Mouse (Mus musculus) heart, embryonic 10.5 days (tissue): ENCODE results near the gene Epdr1. TPM values are rescaled to one million over a fixed set of nuclear protein-coding genes. Genes with fewer than 3 reads are reported as not detected.

ENCODE experiments used
- DNase-seq: peaks from one replicate; pipeline ENCODE4 v3.0.0-alpha.2; 2017; ENCODE audit warnings: low spot score
- H3K27ac ChIP-seq: fragments of 300-500 bp; sonication (generic); 2 replicates; pipeline ENCODE4 v1.5.1; 2016; ENCODE audit warnings: mild to moderate bottlenecking
- H3K27me3 ChIP-seq: fragments of 300-500 bp; sonication (generic); 2 replicates; pipeline ENCODE4 v1.6.1; 2016; ENCODE audit warnings: mild to moderate bottlenecking; ENCODE audit not compliant: poor library complexity, insufficient read depth, severe bottlenecking
- H3K36me3 ChIP-seq: fragments of 300-500 bp; sonication (generic); 2 replicates; pipeline ENCODE4 v1.6.1; 2016; ENCODE audit warnings: mild to moderate bottlenecking, moderate library complexity
- H3K4me1 ChIP-seq: fragments of 300-500 bp; sonication (generic); 2 replicates; pipeline ENCODE4 v1.6.1; 2016; ENCODE audit warnings: mild to moderate bottlenecking
- H3K4me3 ChIP-seq: fragments of 300-500 bp; sonication (generic); 2 replicates; pipeline ENCODE4 v1.5.1; 2016; ENCODE audit warnings: mild to moderate bottlenecking, moderate library complexity
- H3K9me3 ChIP-seq: fragments of 300-500 bp; sonication (generic); 2 replicates; pipeline ENCODE4 v1.6.1; 2016; ENCODE audit warnings: mild to moderate bottlenecking, moderate library complexity
- WGBS: fragments of 180-500 bp; shearing (Covaris S2); methylation state at CpG from one replicate; pipeline ENCODE4 v1.1.7; 2016; 5-methylcytosine and 5-hydroxymethylcytosine counted together
- polyA plus RNA-seq: library from polyadenylated mRNA; unstranded; fragments of >200 nt; fragmentation: Nextera tagmentation; extraction: Ambion mirVana; gene quantifications from 2 replicates; pipeline ENCODE4 v1.2.1, GENCODE M21; 2016

Epdr1 gene
- polyA plus RNA-seq, 1 experiment from 2014 or later, result 21.0 TPM

GRCm38 (mm10) chr13:19623228-19623905 lies 3.6 kb upstream of the Epdr1 start:
- peaks cover 33% of the 10 kb centered on the region for H3K27me3 ChIP-seq
- peaks cover 14% of the 10 kb centered on the region for H3K4me1 ChIP-seq
- no peaks in the 10 kb centered on the region for H3K36me3 ChIP-seq
- WGBS, result 20% methylated on average over 30 of the region's 30 CpGs
- H3K9me3 ChIP-seq, result no peaks in the 10 kb centered on the region
- peak overlapping the region; percentile 67 for H3K4me3 ChIP-seq
- peak overlapping the region; percentile 62 for H3K27ac ChIP-seq
- no peak for DNase-seq

GRCm38 (mm10) chr13:19622573-19623227 lies 3.0 kb upstream of the Epdr1 start, which contains the start of gene Sfrp4:
Sfrp4 (plus strand) TSS chr13:19623104.
- Histone ChIP-seq H3K27ac (peak within 1 kb of the TSS; percentile 62), H3K4me1 (peaks cover 14% of the 10 kb centered on the region), H3K27me3 (peaks cover 33% of the 10 kb centered on the region), H3K9me3 (no peaks in the 10 kb centered on the region), H3K36me3 (no peaks in the 10 kb centered on the region), H3K4me3 (peak within 1 kb of the TSS; percentile 67)
- peak; percentile 76 for DNase-seq
- WGBS, result 4% methylated on average over 25 of the region's 25 CpGs

- DNase-seq, result no peak
- H3K27ac ChIP-seq, result peak overlapping the region; percentile 94
- peaks cover 18% of the 10 kb centered on the region for H3K27me3 ChIP-seq
- WGBS, result 6% methylated on average over 5 of the region's 5 CpGs
- peak overlapping the region; percentile 89 for H3K4me3 ChIP-seq
- H3K36me3 ChIP-seq, result no peaks in the 10 kb centered on the region
- H3K9me3 ChIP-seq, result no peaks in the 10 kb centered on the region
- H3K4me1 ChIP-seq, result peaks cover 14% of the 10 kb centered on the region
Measured at GRCm38 (mm10) chr13:19618841-19619215, 899 bp downstream of the Epdr1 start.

GRCm38 (mm10) chr13:19618081-19618480 lies 1.6 kb downstream of the Epdr1 start:
- no peaks in the 10 kb centered on the region for H3K9me3 ChIP-seq
- no peaks in the 10 kb centered on the region for H3K36me3 ChIP-seq
- no peak overlapping the region for H3K4me3 ChIP-seq
- DNase-seq, result no peak
- 85% methylated on average over 4 of the region's 4 CpGs for WGBS
- H3K27me3 ChIP-seq, result peaks cover 11% of the 10 kb centered on the region; the same call in 1 of the 2 replicates
- H3K27ac ChIP-seq, result no peak overlapping the region
- peaks cover 8% of the 10 kb centered on the region for H3K4me1 ChIP-seq

- Histone ChIP-seq H3K9me3 (no peaks in the 10 kb centered on the region), H3K27ac (no peak overlapping the region), H3K27me3 (no peaks in the 10 kb centered on the region), H3K4me1 (peaks cover 7% of the 10 kb centered on the region; the same call in 1 of the 2 replicates), H3K4me3 (no peak overlapping the region), H3K36me3 (no peaks in the 10 kb centered on the region)
- WGBS, result 87% methylated on average over 1 of the region's 1 CpGs
- DNase-seq, result no peak
Measured at GRCm38 (mm10) chr13:19614311-19614710, 5.4 kb downstream of the Epdr1 start.

- H3K9me3 ChIP-seq, result no peaks in the 10 kb centered on the region
- DNase-seq, result no peak
- H3K27me3 ChIP-seq, result no peaks in the 10 kb centered on the region
- no peak overlapping the region for H3K27ac ChIP-seq
- no peaks in the 10 kb centered on the region for H3K4me1 ChIP-seq
- H3K4me3 ChIP-seq, result no peak overlapping the region
- no peaks in the 10 kb centered on the region for H3K36me3 ChIP-seq
- WGBS, result 93% methylated on average over 1 of the region's 1 CpGs
Measured at GRCm38 (mm10) chr13:19613426-19613825, 6.3 kb downstream of the Epdr1 start.

GRCm38 (mm10) chr13:19612963-19613362 lies 6.8 kb downstream of the Epdr1 start:
- Histone ChIP-seq H3K27me3 (no peaks in the 10 kb centered on the region), H3K27ac (no peak overlapping the region), H3K9me3 (no peaks in the 10 kb centered on the region), H3K4me3 (no peak overlapping the region), H3K4me1 (no peaks in the 10 kb centered on the region), H3K36me3 (no peaks in the 10 kb centered on the region)
- 90% methylated on average over 3 of the region's 3 CpGs for WGBS
- DNase-seq, result no peak

GRCm38 (mm10) chr13:19612348-19612747 lies 7.4 kb downstream of the Epdr1 start:
- H3K27me3 ChIP-seq, result no peaks in the 10 kb centered on the region
- 73% methylated on average over 1 of the region's 1 CpGs for WGBS

GRCm38 (mm10) chr13:19608120-19608519 lies 11.6 kb downstream of the Epdr1 start:
- Histone ChIP-seq H3K4me3 (no peak overlapping the region), H3K4me1 (no peaks in the 10 kb centered on the region), H3K27me3 (no peaks in the 10 kb centered on the region), H3K27ac (no peak overlapping the region), H3K36me3 (no peaks in the 10 kb centered on the region), H3K9me3 (no peaks in the 10 kb centered on the region)
- no peak for DNase-seq

More at GRCm38 (mm10) chr13:19612348-19612747, 7.4 kb downstream of the Epdr1 start:
- no peaks in the 10 kb centered on the region for H3K9me3 ChIP-seq
- no peak for DNase-seq
- H3K4me1 ChIP-seq, result no peaks in the 10 kb centered on the region
- no peaks in the 10 kb centered on the region for H3K36me3 ChIP-seq
- H3K4me3 ChIP-seq, result no peak overlapping the region
- no peak overlapping the region for H3K27ac ChIP-seq

GRCm38 (mm10) chr13:19604916-19605315 lies 14.8 kb downstream of the Epdr1 start:
- no peak overlapping the region for H3K4me3 ChIP-seq
- no peak overlapping the region for H3K27ac ChIP-seq

GRCm38 (mm10) chr13:19603719-19604118 lies 16.0 kb downstream of the Epdr1 start:
- H3K4me1 ChIP-seq, result no peaks in the 10 kb centered on the region
- H3K27me3 ChIP-seq, result no peaks in the 10 kb centered on the region
- H3K9me3 ChIP-seq, result no peaks in the 10 kb centered on the region
- H3K36me3 ChIP-seq, result no peaks in the 10 kb centered on the region
- WGBS, result 63% methylated on average over 1 of the region's 1 CpGs
- no peak for DNase-seq
- no peak overlapping the region for H3K27ac ChIP-seq
- H3K4me3 ChIP-seq, result no peak overlapping the region

More at GRCm38 (mm10) chr13:19604916-19605315, 14.8 kb downstream of the Epdr1 start:
- Histone ChIP-seq H3K27me3 (no peaks in the 10 kb centered on the region), H3K4me1 (no peaks in the 10 kb centered on the region), H3K36me3 (no peaks in the 10 kb centered on the region), H3K9me3 (no peaks in the 10 kb centered on the region)
- DNase-seq, result no peak

GRCm38 (mm10) chr13:19602531-19602930 lies 17.2 kb downstream of the Epdr1 start:
- Histone ChIP-seq H3K4me1 (no peaks in the 10 kb centered on the region), H3K36me3 (no peaks in the 10 kb centered on the region), H3K9me3 (no peaks in the 10 kb centered on the region), H3K27ac (no peak overlapping the region), H3K4me3 (no peak overlapping the region), H3K27me3 (no peaks in the 10 kb centered on the region)
- DNase-seq, result no peak
- WGBS, result 86% methylated on average over 1 of the region's 1 CpGs

GRCm38 (mm10) chr13:19599242-19599641 lies 20.5 kb downstream of the Epdr1 start:
- Histone ChIP-seq H3K4me3 (no peak overlapping the region), H3K36me3 (no peaks in the 10 kb centered on the region), H3K27ac (no peak overlapping the region), H3K27me3 (no peaks in the 10 kb centered on the region), H3K4me1 (no peaks in the 10 kb centered on the region), H3K9me3 (no peaks in the 10 kb centered on the region)
- WGBS, result 87% methylated on average over 6 of the region's 6 CpGs
- DNase-seq, result no peak
